Mouse (Mus musculus) kidney, adult 2 months (tissue): ENCODE measurements around the gene Strada. TPM values are rescaled to one million over a fixed set of nuclear protein-coding genes. Genes with fewer than 3 reads are reported as not detected.
"Not testable (repeated sequence)": the region's sequence is repeated elsewhere in the genome, so short reads cannot be mapped to it uniquely, and the experiment has no call there.

Experiments used
- DNase-seq: peaks from one replicate; pipeline ENCODE4 v3.0.0; 2021
- H3K27ac ChIP-seq: fragments of 200-500 bp; 2 replicates; pipeline ENCODE4 v1.5.1; 2012; ENCODE audit warnings: low read depth, low read length, control low read depth, inconsistent platforms; ENCODE audit not compliant: insufficient read depth
- H3K27me3 ChIP-seq: fragments of 200-500 bp; replicated peaks from 2 replicates; pipeline ENCODE4 v1.6.1; 2012; ENCODE audit warnings: mild to moderate bottlenecking, moderate library complexity, low read length, inconsistent platforms; ENCODE audit not compliant: control insufficient read depth, insufficient read depth
- H3K36me3 ChIP-seq: fragments of 200-500 bp; 2 replicates; pipeline ENCODE4 v1.6.1; 2012; ENCODE audit warnings: mild to moderate bottlenecking, moderate library complexity, low read length, inconsistent platforms; ENCODE audit not compliant: control insufficient read depth, insufficient read depth
- H3K4me1 ChIP-seq: fragments of 200-500 bp; 2 replicates; pipeline ENCODE4 v1.6.1; 2011; ENCODE audit warnings: low read length; ENCODE audit not compliant: control insufficient read depth, insufficient read depth
- H3K4me3 ChIP-seq: fragments of 200-500 bp; 2 replicates; pipeline ENCODE4 v1.5.1; 2011; ENCODE audit warnings: mild to moderate bottlenecking, low read depth, low read length, control low read depth; ENCODE audit not compliant: insufficient read depth
- CTCF ChIP-seq: fragments of 200-500 bp; conservative IDR thresholded peaks from 2 replicates; pipeline ENCODE4 v1.5.1; 2011; ENCODE audit warnings: low read depth, mild to moderate bottlenecking, control low read depth, low read length, moderate library complexity, mixed read lengths; ENCODE audit not compliant: insufficient read depth, insufficient read length
- POLR2A ChIP-seq: fragments of 200-500 bp; IDR thresholded peaks from one replicate; pipeline ENCODE4 v1.6.1; 2011; ENCODE audit warnings: low read depth, low read length, control low read depth
- WGBS: fragments of 180-500 bp; shearing (Covaris S2); methylation state at CpG from one replicate; pipeline ENCODE4 v1.1.7; 2018; 5-methylcytosine and 5-hydroxymethylcytosine counted together
- polyA plus RNA-seq: library from polyadenylated mRNA; depleted of rRNA; stranded (reverse); fragments of >200 nt; gene quantifications from 2 replicates; pipeline ENCODE4 v1.2.3, GENCODE M21; 2012

The Strada gene
- polyA plus RNA-seq, 1 experiment: 28.5 TPM

DNA sequence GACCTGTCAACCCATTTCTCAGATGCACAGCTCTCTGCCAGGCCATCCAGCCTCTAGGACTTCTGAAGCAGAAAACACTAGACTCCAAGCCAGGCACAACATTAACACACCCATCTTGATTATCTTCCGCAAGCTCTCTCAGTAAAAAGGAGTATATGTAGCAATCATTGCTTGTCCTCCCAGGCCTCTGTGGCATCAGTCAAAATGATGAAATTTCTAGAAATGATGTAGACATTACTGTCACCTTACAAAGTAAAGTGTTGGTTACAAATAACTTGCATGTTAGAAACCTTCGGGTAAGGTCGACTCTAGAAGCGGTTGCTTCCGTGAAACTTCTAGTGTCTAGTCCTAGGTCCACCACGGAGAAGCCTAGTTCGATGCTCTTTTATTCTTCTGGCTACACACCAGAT, 13.5 kb upstream of the Strada start:
- Histone ChIP-seq H3K27ac (peak overlapping the region; percentile 84; the same call in 1 of the 2 replicates), H3K36me3 (peaks cover 7% of the 10 kb centered on the region), H3K27me3 (no peaks in the 10 kb centered on the region), H3K4me1 (peaks cover 12% of the 10 kb centered on the region; the same call in 1 of the 2 replicates), H3K4me3 (peak overlapping the region; percentile 81)
- TF ChIP-seq POLR2A (no peak), CTCF (no peak)
- no peak for DNase-seq
- WGBS: 11% methylated on average over 7 of the region's 7 CpGs

DNA sequence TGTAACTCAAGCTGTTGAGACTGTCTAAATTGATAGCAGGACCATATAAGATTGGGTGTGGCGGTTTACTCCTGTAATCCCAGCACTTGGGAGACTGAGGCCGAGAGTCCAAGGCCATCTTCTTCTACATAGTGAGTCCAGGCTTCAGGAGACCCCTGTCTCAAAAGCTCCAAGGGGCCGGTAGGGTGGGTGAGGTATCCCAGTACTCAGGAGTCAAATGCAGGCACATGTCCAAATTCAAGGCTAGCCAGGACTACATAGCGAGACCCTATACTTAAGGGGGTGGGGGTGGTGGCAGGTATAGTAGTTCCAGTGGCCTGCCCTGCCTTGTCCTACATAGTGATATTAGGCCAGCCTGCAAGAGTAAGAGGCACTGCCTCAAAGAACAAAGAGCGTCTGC, 12.9 kb upstream of the Strada start:
- no peak for DNase-seq
- H3K27me3 ChIP-seq: no peaks in the 10 kb centered on the region
- no peak overlapping the region for H3K4me3 ChIP-seq
- no peak overlapping the region for H3K27ac ChIP-seq
- TF ChIP-seq CTCF: no peak
- TF ChIP-seq POLR2A: no peak
- H3K36me3 ChIP-seq: peaks cover 9% of the 10 kb centered on the region
- peaks cover 12% of the 10 kb centered on the region; the same call in 1 of the 2 replicates for H3K4me1 ChIP-seq
- 84% methylated on average over 5 of the region's 5 CpGs for WGBS

DNA sequence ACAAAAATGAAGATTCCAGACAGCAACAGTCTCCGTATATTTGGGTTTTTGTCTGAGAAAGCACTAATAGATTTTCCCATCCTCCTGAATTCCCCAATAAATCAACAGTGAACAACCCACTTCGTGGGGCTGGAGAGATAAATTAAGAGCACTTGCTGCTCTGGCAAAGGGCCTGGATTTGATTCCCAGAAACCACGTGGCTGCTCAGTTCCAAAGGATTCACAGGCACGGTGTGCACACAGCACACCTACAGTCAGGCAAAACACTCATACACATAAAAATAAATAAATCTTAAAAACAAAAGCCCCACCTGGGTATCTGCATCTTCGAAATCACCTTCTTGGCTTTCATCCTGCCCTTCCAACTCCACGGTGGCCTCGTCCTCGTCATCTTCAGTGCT, 10.8 kb upstream of the Strada start:
- H3K4me3 ChIP-seq: no peak overlapping the region
- H3K36me3 ChIP-seq: peaks cover 13% of the 10 kb centered on the region
- TF ChIP-seq POLR2A (no peak), CTCF (no peak)
- H3K27ac ChIP-seq: no peak overlapping the region
- peaks cover 8% of the 10 kb centered on the region; the same call in 1 of the 2 replicates for H3K4me1 ChIP-seq
- WGBS: 78% methylated on average over 8 of the region's 8 CpGs
- DNase-seq: no peak
- H3K27me3 ChIP-seq: no peaks in the 10 kb centered on the region

DNA sequence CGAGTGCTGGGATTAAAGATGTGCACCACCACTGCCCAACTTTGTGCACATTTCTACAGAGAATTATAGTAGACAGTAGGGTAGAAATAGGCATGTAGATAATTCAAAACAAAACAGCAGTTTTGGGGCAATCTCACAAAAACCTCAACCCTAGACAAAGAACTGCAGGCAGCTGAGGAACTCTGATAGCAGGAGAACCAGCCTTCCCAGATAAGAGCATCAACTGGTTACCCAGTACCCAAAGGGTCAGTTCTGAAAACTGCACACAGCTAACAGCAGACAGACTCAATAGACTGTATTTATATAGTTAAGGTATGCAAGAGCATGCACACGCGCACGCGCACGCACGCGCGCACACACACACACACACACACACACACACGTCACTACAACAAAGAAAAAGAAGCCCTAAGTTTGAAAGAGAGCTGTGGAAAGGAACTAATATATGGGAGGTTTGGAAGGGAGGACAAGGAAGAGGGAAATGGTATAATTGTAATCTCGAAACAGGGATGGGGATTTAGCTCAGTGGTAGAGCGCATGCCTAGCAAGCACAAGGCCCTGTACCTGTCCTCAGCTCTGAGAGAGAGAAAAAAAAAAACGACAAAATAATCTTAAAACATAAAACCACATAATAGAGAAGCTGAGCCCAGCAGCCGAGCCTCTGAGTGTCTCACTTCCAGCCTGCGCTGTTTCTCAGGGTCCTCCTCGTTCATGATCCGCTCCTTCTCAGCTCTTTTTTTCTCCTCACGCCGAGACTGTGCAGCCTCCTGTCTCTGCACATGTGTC, 438 bp downstream of the Strada start:
- 88% methylated on average over 19 of the region's 19 CpGs for WGBS
- no peak overlapping the region for H3K27ac ChIP-seq

DNA sequence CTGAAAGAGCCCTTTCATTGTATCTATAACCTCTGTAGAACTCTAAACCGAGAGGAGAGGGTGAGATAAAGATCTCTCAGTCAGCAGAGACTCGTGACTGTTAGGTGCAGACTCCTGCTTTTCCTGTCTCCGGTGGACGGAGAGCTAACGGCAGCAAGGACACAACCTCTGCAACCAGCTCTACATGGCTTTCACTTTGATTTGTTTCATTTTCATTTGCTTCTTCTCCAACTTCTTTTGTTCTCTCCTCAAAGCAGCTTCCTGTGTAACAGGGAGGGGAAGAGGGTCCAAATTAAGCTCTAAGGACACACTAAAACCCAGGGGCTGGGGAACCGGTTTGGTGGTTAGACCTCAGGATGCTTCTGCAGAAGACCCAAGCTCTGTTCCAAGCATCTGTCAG, 1.2 kb downstream of the Strada start:
- no peak overlapping the region for H3K4me3 ChIP-seq
- H3K27ac ChIP-seq: 0 out of 2 replicates have a peak overlapping the region, but pooled peaks have one; percentile 23
- H3K4me1 ChIP-seq: no peaks in the 10 kb centered on the region
- no peaks in the 10 kb centered on the region for H3K27me3 ChIP-seq
- DNase-seq: no peak
- TF ChIP-seq POLR2A (no peak), CTCF (no peak)
- peaks cover 19% of the 10 kb centered on the region for H3K36me3 ChIP-seq
- 52% methylated on average over 6 of the region's 6 CpGs for WGBS

More for the DNA sequence above, 438 bp downstream of the Strada start:
- Histone ChIP-seq H3K4me3 (no peak overlapping the region), H3K27me3 (no peaks in the 10 kb centered on the region), H3K36me3 (peaks cover 19% of the 10 kb centered on the region), H3K4me1 (no peaks in the 10 kb centered on the region)
- no peak for DNase-seq
- TF ChIP-seq POLR2A (no peak), CTCF (no peak)

DNA sequence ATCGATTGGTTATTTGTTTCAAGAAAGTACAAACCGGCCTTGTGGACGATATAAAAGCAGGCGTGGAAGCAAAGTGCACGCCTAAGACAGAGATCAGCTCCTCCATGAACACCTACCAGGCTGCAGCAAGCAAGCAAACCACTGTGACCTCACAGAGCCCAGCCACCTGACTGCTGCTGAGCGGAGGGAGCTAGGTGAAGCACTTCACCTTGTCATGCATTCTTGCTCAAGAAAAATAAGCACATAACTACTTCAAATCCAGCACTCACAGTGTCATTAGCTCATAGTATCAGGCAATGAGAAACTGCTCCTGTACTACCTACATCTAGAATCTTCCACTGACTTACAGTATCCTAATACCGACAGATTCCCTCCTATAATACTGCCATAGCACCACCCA, 2.0 kb downstream of the Strada start:
- not testable (repeated sequence) for H3K4me3 ChIP-seq, H3K27me3 ChIP-seq, H3K4me1 ChIP-seq, DNase-seq, H3K27ac ChIP-seq
- peaks cover 17% of the 10 kb centered on the region for H3K36me3 ChIP-seq
- 91% methylated on average over 7 of the region's 7 CpGs for WGBS

DNA sequence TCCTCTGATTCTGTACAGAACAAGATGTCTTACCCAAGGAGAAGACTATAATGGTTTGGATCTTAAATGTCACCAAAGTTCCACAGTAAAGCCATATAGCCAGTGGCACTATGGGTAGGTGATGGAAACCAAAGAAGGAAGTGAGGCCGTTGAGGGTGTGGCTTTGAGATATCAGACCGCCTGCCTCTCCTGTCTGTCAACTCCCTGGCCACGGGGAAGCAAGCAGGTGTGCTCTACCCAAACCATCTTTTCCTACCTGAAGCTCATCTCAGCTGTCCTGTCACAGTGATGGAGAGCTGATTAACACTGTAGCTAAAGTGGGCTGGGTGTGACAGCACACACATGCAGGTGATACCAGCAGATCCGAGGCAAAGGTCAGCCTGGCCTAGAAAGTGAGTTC, 3.7 kb downstream of the Strada start:
- Histone ChIP-seq H3K4me3 (no peak overlapping the region), H3K27me3 (no peaks in the 10 kb centered on the region), H3K36me3 (peaks cover 9% of the 10 kb centered on the region), H3K27ac (no peak overlapping the region), H3K4me1 (no peaks in the 10 kb centered on the region; the same call in 1 of the 2 replicates)
- 86% methylated on average over 4 of the region's 4 CpGs for WGBS
- no peak for DNase-seq
- no peak for TF ChIP-seq CTCF
- no peak for TF ChIP-seq POLR2A
